Mouse (Mus musculus) liver, adult 2 months (tissue): Measurements from ENCODE around the gene 1700037H04Rik. TPM values are rescaled to one million over a fixed set of nuclear protein-coding genes. Genes with fewer than 3 reads are reported as not detected.
A peak's percentile ranks its signal among the peaks of the same experiment; 100 is the strongest.

Experiments used
- DNase-seq: peaks from one replicate; pipeline ENCODE4 v3.0.0-alpha.2; 2011; ENCODE audit warnings: low read depth, low spot score; ENCODE audit errors: extremely low read depth
- H3K27ac ChIP-seq: fragments of 200-500 bp; replicated peaks from 2 replicates; pipeline ENCODE4 v1.5.1; 2012; ENCODE audit warnings: low read depth, mild to moderate bottlenecking, control low read depth, inconsistent platforms, low read length; ENCODE audit not compliant: insufficient read depth
- H3K27me3 ChIP-seq: fragments of 200-500 bp; 2 replicates; pipeline ENCODE4 v1.6.1; 2012; ENCODE audit warnings: mild to moderate bottlenecking, moderate library complexity, low read length, inconsistent platforms; ENCODE audit not compliant: control insufficient read depth, insufficient read depth
- H3K36me3 ChIP-seq: fragments of 200-500 bp; 2 replicates; pipeline ENCODE4 v1.6.1; 2012; ENCODE audit warnings: low read length, inconsistent platforms; ENCODE audit not compliant: control insufficient read depth, insufficient read depth
- H3K4me1 ChIP-seq: fragments of 200-500 bp; 2 replicates; pipeline ENCODE4 v1.6.1; 2011; ENCODE audit warnings: low read length; ENCODE audit not compliant: control insufficient read depth, insufficient read depth
- H3K4me3 ChIP-seq: fragments of 200-500 bp; 2 replicates; pipeline ENCODE4 v1.5.1; 2011; ENCODE audit warnings: low read depth, mild to moderate bottlenecking, control low read depth, low read length, moderate library complexity; ENCODE audit not compliant: insufficient read depth
- H3K79me2 ChIP-seq: fragments of 200-500 bp; 2 replicates; pipeline ENCODE4 v1.6.1; 2012; ENCODE audit warnings: inconsistent platforms, mild to moderate bottlenecking, low read length, moderate library complexity; ENCODE audit not compliant: control insufficient read depth, insufficient read depth
- H3K9ac ChIP-seq: fragments of 200-500 bp; 2 replicates; pipeline ENCODE4 v1.6.1; 2012; ENCODE audit warnings: low read depth, mild to moderate bottlenecking, control low read depth, inconsistent platforms, low read length
- CTCF ChIP-seq: fragments of 200-500 bp; IDR thresholded peaks from 2 replicates; pipeline ENCODE4 v1.5.1; 2011; ENCODE audit warnings: low read depth, low read length, control low read depth
- POLR2A ChIP-seq: fragments of 200-500 bp; IDR thresholded peaks from 2 replicates; pipeline ENCODE4 v1.6.1; 2011; ENCODE audit warnings: low read length, control low read depth; ENCODE audit not compliant: insufficient read depth; ENCODE audit errors: extremely low read depth
- WGBS: fragments of 180-500 bp; shearing (Covaris S2); methylation state at CpG from one replicate; pipeline ENCODE4 v1.1.7; 2018; 5-methylcytosine and 5-hydroxymethylcytosine counted together
- polyA plus RNA-seq: library from polyadenylated mRNA; depleted of rRNA; stranded (reverse); fragments of >200 nt; gene quantifications from 2 replicates; pipeline ENCODE4 v1.2.3, GENCODE M21; 2012
- total RNA-seq: library from RNA; depleted of rRNA; stranded (reverse); fragments of >200 nt; gene quantifications from 2 replicates; pipeline ENCODE4 v1.2.3, GENCODE M21; 2014

1700037H04Rik gene
- total and polyA plus RNA-seq, 2 experiments, result 3.4 to 16.6 TPM

DNA sequence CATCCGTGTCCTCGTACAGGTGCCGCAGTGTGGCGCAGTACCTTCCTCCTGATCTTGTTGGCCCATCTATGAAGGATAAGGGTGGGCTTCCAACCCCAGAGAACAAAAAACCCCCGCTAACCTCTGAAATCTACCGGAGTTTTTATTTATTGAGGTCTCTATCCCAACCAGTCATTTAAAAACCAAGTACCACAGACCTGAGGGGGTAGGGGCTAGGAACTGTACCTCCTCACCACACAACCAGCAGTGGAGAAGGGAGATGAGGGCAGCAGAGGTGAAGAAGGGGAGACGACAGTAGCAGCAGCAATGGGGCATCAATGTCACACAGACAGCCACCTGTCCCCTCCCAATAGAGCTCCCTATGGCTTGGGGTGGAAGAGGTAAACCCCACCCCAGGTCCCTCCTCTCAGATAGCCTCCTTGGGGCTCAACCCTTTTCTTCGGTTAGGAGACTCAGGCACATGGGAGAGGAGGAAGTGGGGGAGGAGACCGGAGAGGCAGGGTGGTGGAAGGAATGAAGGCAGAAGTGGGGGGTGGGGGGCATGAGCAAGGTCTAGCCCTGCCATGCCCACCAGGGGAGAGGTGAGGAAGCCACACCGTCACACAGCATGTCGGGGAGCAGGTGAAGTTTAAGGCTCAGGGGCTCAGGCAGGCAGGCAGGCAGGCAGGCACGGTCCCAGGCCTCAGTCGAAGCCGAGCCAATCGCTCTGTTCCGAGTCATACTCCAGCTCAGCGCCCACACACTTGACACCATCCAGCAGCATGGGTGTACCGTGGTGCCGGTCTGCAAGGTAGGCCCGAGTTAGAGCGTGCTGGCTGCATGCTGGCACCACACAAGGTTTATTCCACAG, 13.5 kb downstream of the 1700037H04Rik start:
- 0 out of 2 replicates have a peak, but pooled peaks cover 2% of the 10 kb centered on the region for H3K4me1 ChIP-seq
- no peak overlapping the region for H3K9ac ChIP-seq
- no peak for DNase-seq
- TF ChIP-seq POLR2A (no peak), CTCF (no peak)
- no peak overlapping the region for H3K4me3 ChIP-seq
- no peak overlapping the region for H3K27ac ChIP-seq
- H3K36me3 ChIP-seq, result no peaks in the 10 kb centered on the region
- no peaks in the 10 kb centered on the region for H3K79me2 ChIP-seq
- 91% methylated on average over 21 of the region's 21 CpGs for WGBS
- no peaks in the 10 kb centered on the region for H3K27me3 ChIP-seq

DNA sequence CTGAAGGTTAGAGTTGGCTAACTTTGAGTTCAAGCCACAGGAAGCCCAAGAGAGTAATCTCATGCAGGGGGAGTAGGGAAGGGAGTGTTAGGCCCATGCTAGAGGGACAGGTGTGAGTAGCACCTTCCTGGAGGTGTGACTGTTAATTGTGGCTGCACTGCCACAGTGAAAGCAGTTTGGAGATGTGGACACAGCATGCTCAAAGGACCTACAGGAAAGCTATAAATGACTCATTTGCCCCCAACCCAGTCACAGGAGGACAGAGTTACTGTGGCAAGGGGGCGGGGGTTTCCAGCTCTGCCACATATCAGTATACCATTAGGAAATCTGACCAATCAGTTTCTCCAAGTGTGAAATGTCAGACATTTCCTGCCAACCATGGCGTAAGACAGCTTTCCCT, 14.3 kb downstream of the 1700037H04Rik start:
- Histone ChIP-seq H3K4me1 (0 out of 2 replicates have a peak, but pooled peaks cover 2% of the 10 kb centered on the region), H3K9ac (no peak overlapping the region), H3K79me2 (no peaks in the 10 kb centered on the region), H3K36me3 (no peaks in the 10 kb centered on the region), H3K4me3 (no peak overlapping the region), H3K27me3 (no peaks in the 10 kb centered on the region), H3K27ac (no peak overlapping the region)
- TF ChIP-seq POLR2A (no peak), CTCF (no peak)
- no peak for DNase-seq
- WGBS, result 92% methylated on average over 2 of the region's 2 CpGs

DNA sequence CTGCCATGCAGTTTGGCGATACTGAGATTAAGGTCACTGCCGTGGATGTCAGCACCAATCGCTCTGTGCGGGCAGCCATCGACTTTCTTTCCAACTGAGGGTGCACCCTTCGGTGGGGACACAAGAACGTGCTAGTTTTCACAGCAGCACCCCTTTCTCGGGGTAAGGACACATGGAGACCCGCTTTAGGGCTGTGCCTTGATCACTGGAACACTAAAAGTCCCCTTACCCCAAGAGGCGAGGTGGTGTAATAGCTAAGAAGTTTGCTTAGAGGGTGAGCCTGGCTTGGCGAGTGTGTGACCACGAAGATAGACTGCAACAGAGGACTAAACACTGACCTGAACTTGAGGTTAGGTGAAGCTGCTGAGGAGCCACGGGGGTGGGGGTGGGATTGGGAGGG, 14.8 kb downstream of the 1700037H04Rik start:
- DNase-seq, result no peak
- Histone ChIP-seq H3K27ac (no peak overlapping the region), H3K9ac (no peak overlapping the region), H3K27me3 (no peaks in the 10 kb centered on the region), H3K4me3 (no peak overlapping the region), H3K79me2 (no peaks in the 10 kb centered on the region), H3K36me3 (no peaks in the 10 kb centered on the region), H3K4me1 (0 out of 2 replicates have a peak, but pooled peaks cover 2% of the 10 kb centered on the region)
- TF ChIP-seq CTCF (no peak), POLR2A (no peak)
- WGBS, result 65% methylated on average over 13 of the region's 13 CpGs

DNA sequence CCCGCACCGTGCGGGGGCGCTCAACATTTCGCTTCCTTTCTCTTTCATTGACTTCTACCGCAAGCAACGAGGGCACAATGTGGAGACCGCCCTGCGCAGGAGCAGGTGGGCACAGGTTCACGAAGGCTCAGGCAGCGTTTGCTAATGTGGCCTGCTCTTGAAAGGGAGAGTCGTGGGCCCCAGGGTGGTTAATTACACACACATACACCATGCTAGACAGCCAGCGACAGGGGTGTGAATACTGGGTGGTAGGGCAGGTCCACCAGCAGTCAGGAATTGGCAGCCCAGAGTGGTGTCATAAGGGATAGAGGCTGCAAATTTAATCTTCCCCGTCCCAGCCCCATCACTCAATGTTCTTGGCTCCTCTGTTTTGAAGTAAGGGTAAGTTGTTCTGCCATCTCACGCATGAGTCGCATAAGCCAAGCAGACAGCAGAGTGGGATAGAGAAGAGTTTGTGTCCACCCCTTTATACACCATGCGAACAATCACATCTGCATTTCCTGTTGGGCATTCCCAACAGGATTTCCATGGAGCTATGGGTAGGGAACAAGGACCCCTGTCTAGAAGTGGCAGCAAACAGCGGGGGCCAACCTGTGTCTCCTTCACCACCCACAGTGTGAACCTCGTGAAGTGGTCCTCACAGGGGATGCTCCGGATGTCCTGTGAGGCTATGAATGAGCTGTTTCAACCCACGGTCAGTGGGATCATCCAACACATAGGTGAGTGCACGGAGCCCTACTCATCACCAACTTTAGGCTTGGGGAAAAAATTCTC, 16.7 kb downstream of the 1700037H04Rik start:
- WGBS, result 60% methylated on average over 22 of the region's 22 CpGs
- DNase-seq, result no peak
- no peaks in the 10 kb centered on the region for H3K27me3 ChIP-seq
- H3K9ac ChIP-seq, result no peak overlapping the region
- peak overlapping the region; percentile 0; the same call in 1 of the 2 replicates for H3K4me3 ChIP-seq
- H3K79me2 ChIP-seq, result no peaks in the 10 kb centered on the region
- 0 out of 2 replicates have a peak, but pooled peaks cover 4% of the 10 kb centered on the region for H3K4me1 ChIP-seq
- H3K27ac ChIP-seq, result no peak overlapping the region
- TF ChIP-seq CTCF, result no peak
- no peak for TF ChIP-seq POLR2A
- H3K36me3 ChIP-seq, result no peaks in the 10 kb centered on the region

DNA sequence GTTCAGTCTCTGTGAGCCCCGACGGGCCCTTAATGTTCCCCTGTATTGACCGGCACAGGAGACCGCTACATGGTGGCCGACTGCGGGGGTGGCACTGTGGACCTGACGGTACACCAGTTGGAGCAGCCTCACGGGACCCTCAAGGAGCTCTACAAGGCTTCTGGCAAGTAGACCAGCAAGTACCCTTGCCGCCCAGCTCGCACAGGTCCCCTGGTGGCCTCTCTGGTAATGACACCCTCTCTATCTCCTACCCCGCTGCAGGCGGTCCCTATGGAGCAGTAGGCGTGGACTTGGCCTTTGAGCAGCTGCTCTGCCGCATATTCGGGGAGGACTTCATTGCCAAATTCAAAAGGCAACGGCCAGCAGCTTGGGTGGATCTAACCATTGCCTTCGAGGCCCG, 17.3 kb downstream of the 1700037H04Rik start:
- Histone ChIP-seq H3K27ac (no peak overlapping the region), H3K36me3 (no peaks in the 10 kb centered on the region), H3K27me3 (no peaks in the 10 kb centered on the region), H3K79me2 (no peaks in the 10 kb centered on the region), H3K4me1 (0 out of 2 replicates have a peak, but pooled peaks cover 4% of the 10 kb centered on the region), H3K4me3 (peak overlapping the region; percentile 0; the same call in 1 of the 2 replicates), H3K9ac (no peak overlapping the region)
- peak; percentile 56 for DNase-seq
- TF ChIP-seq POLR2A (no peak), CTCF (peak; percentile 81)
- WGBS, result 24% methylated on average over 18 of the region's 18 CpGs
